Comparison of ENCODE assay signal across 8 mouse cellular contexts in genomic region chr8:61041951-61042350, GRCm38 (mm10). TPM values are rescaled to one million over a fixed set of nuclear protein-coding genes. Genes with fewer than 3 reads are reported as not detected.
DNase-seq lines count a peak whose midpoint lies in the region; ATAC-seq and TF ChIP-seq lines count a peak whose summit lies in the region.

No protein-coding gene starts in this region.

- H3K9ac ChIP-seq in limb, embryonic 14.5 days (ENCODE audit: low read depth, low read length, severe bottlenecking), result no peak overlapping the region
- no peak overlapping the region for H3K9ac ChIP-seq in neural tube, embryonic 13.5 days

- peak; percentile 77 for ATAC-seq in inflammation-experienced regulatory T-cells, adult 6 months
- no peak for ATAC-seq in limb, embryonic 14.5 days (ENCODE audit: low FRiP score, low read depth)
- ATAC-seq in neural tube, embryonic 13.5 days (ENCODE audit: low read depth), result peak; percentile 59; the same call in 1 of the 2 replicates

- H3K4me2 ChIP-seq in limb, embryonic 14.5 days (replicated peaks; ENCODE audit: low read depth, low read length, severe bottlenecking), result no peak overlapping the region
- no peak overlapping the region for H3K4me2 ChIP-seq in neural tube, embryonic 13.5 days

- H3K4me3 ChIP-seq in embryonic fibroblast, embryonic 13.5 days (ENCODE audit: insufficient read depth, low read length), result no peak overlapping the region
- H3K4me3 ChIP-seq in limb, embryonic 14.5 days (replicated peaks; ENCODE audit: low read length), result no peak overlapping the region
- H3K4me3 ChIP-seq in neural tube, embryonic 13.5 days, result no peak overlapping the region

- peak; percentile 55; the same call in 1 of the 2 replicates for TF ChIP-seq CTCF in embryonic fibroblast, embryonic 13.5 days (IDR thresholded peaks at IDR 0.05; ENCODE audit: borderline replicate concordance, insufficient read depth, low read length)

- H3K27me3 ChIP-seq in limb, embryonic 14.5 days (ENCODE audit: control insufficient read depth, insufficient read depth, low read length), result no peaks in the 10 kb centered on the region
- no peaks in the 10 kb centered on the region for H3K27me3 ChIP-seq in neural tube, embryonic 13.5 days

- H3K36me3 ChIP-seq in limb, embryonic 14.5 days (ENCODE audit: control insufficient read depth, insufficient read depth, low read length), result peaks cover 6% of the 10 kb centered on the region
- H3K36me3 ChIP-seq in neural tube, embryonic 13.5 days, result peaks cover 6% of the 10 kb centered on the region; the same call in 1 of the 2 replicates

- DNase-seq in testis, postnatal 10 days (ENCODE audit: low spot score), result peak; percentile 84
- DNase-seq in testis, postnatal 14 days (ENCODE audit: low spot score), result no peak
- peak; percentile 52 to 73 for DNase-seq in adrenal gland, postnatal 36 days
- DNase-seq in limb, embryonic 14.5 days (ENCODE audit: low spot score), result peak; percentile 80
- DNase-seq in T-cell, adult 2 months (ENCODE audit: low spot score), result no peak

- no peaks in the 10 kb centered on the region for H3K4me1 ChIP-seq in embryonic fibroblast, embryonic 13.5 days (ENCODE audit: control insufficient read depth, insufficient read depth, low read length)
- no peaks in the 10 kb centered on the region for H3K4me1 ChIP-seq in limb, embryonic 14.5 days (ENCODE audit: control insufficient read depth, insufficient read depth, low read length)
- H3K4me1 ChIP-seq in neural tube, embryonic 13.5 days (replicated peaks), result no peaks in the 10 kb centered on the region

- no peak for TF ChIP-seq POLR2A in embryonic fibroblast, embryonic 13.5 days (IDR thresholded peaks at IDR 0.05; ENCODE audit: low read depth, low read length)
- TF ChIP-seq POLR2A in limb, embryonic 14.5 days (IDR thresholded peaks at IDR 0.05; ENCODE audit: borderline replicate concordance, extremely low read depth, insufficient read depth, insufficient read length), result no peak

- H3K9me3 ChIP-seq in limb, embryonic 14.5 days (ENCODE audit: control insufficient read depth, low read length), result no peaks in the 10 kb centered on the region
- H3K9me3 ChIP-seq in neural tube, embryonic 13.5 days, result no peaks in the 10 kb centered on the region

- H3K27ac ChIP-seq in embryonic fibroblast, embryonic 13.5 days (ENCODE audit: insufficient read depth, low read length), result no peak overlapping the region
- no peak overlapping the region for H3K27ac ChIP-seq in limb, embryonic 14.5 days (replicated peaks; ENCODE audit: low read depth, low read length)
- no peak overlapping the region for H3K27ac ChIP-seq in neural tube, embryonic 13.5 days (replicated peaks)

RNA-seq across cellular contexts. Expression of gene Nek1, which starts 49.0 kb away (rescaled TPM):
- 10 to 100 TPM; 14.2 to 15.3 TPM for total RNA-seq in adrenal gland, postnatal 36 days (2021)
- 14.8 and 22.7 TPM in 2 replicates for polyA plus RNA-seq in embryonic fibroblast, embryonic 13.5 days (2011; ENCODE audit: insufficient read length, low read depth, missing spikeins)
- 1 to 10 TPM; 5.5 to 7.3 (median 5.7) TPM for polyA plus RNA-seq in inflammation-experienced regulatory T-cells, adult 6 months (2017; shearing (Covaris generic))
- polyA plus RNA-seq in limb, embryonic 14.5 days (2012; rRNA removed), result 8.6 and 10.8 TPM in 2 replicates
- polyA plus RNA-seq in limb, embryonic 14.5 days (2014; fragmentation: Nextera tagmentation; extraction: Ambion mirVana), result 21.9 and 23.0 TPM in 2 replicates
- polyA plus RNA-seq in neural tube, embryonic 13.5 days (2015; fragmentation: Nextera tagmentation; extraction: Ambion mirVana), result 31.7 and 31.8 TPM in 2 replicates

RNA-seq across cellular contexts. Expression of gene Clcn3, which starts 58.9 kb away (rescaled TPM):
- 10 to 100 TPM; 44.8 to 51.2 TPM for total RNA-seq in adrenal gland, postnatal 36 days (2021)
- 12.4 and 15.8 TPM in 2 replicates for polyA plus RNA-seq in embryonic fibroblast, embryonic 13.5 days (2011; ENCODE audit: insufficient read length, low read depth, missing spikeins)
- 10 to 100 TPM; 19.2 to 24.6 (median 24.4) TPM for polyA plus RNA-seq in inflammation-experienced regulatory T-cells, adult 6 months (2017; shearing (Covaris generic))
- polyA plus RNA-seq in limb, embryonic 14.5 days (2012; rRNA removed), result 10.8 and 10.9 TPM in 2 replicates
- polyA plus RNA-seq in limb, embryonic 14.5 days (2014; fragmentation: Nextera tagmentation; extraction: Ambion mirVana), result 15.2 and 15.3 TPM in 2 replicates
- polyA plus RNA-seq in neural tube, embryonic 13.5 days (2015; fragmentation: Nextera tagmentation; extraction: Ambion mirVana), result 51.4 and 55.6 TPM in 2 replicates

Comparison
In these comparisons a context has a peak if more than half of its experiments do, and no peak if none do; other contexts are left out.
1. DNase-seq: peak in testis, postnatal 10 days (single experiment), adrenal gland, postnatal 36 days (2 of 2) and limb, embryonic 14.5 days (single experiment); none in testis, postnatal 14 days (single experiment) and T-cell, adult 2 months (single experiment).